Mouse (Mus musculus): ENCODE data around the gene Bcr. TPM values are rescaled to one million over a fixed set of nuclear protein-coding genes. Genes with fewer than 3 reads are reported as not detected.

Bcr gene
- polyA plus RNA-seq, 1 experiment: 15.1 TPM

DNA sequence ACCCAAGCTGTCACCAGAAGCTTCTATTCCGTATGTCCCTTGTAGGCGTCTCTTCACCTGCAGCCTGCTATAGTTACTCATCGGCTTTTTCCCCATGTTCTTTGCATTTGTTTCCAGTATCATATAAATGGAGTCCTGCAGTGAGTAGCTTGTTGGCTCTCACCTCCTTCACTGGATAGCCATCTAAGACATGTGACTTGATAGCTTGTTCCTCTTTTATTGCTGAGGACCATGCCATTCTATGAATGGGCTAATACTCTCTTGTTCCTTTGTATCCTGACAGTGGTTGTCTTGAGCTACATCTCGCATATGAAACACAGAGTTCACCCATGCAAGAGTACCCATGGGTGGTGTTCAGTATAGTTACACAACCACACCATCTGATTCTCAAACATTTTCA lies 28.1 kb downstream of the Bcr start:
- no peak for TF ChIP-seq POLR2A (IDR thresholded peaks at IDR 0.05; ENCODE audit: low read depth, low read length)
- TF ChIP-seq CTCF (IDR thresholded peaks at IDR 0.05; ENCODE audit: borderline replicate concordance, insufficient read depth, low read length): no peak
- no peak overlapping the region for H3K27ac ChIP-seq (ENCODE audit: insufficient read depth, low read length)
- H3K4me1 ChIP-seq (ENCODE audit: control insufficient read depth, insufficient read depth, low read length): peaks cover 8% of the 10 kb centered on the region
- no peak overlapping the region for H3K4me3 ChIP-seq (ENCODE audit: insufficient read depth, low read length)

DNA sequence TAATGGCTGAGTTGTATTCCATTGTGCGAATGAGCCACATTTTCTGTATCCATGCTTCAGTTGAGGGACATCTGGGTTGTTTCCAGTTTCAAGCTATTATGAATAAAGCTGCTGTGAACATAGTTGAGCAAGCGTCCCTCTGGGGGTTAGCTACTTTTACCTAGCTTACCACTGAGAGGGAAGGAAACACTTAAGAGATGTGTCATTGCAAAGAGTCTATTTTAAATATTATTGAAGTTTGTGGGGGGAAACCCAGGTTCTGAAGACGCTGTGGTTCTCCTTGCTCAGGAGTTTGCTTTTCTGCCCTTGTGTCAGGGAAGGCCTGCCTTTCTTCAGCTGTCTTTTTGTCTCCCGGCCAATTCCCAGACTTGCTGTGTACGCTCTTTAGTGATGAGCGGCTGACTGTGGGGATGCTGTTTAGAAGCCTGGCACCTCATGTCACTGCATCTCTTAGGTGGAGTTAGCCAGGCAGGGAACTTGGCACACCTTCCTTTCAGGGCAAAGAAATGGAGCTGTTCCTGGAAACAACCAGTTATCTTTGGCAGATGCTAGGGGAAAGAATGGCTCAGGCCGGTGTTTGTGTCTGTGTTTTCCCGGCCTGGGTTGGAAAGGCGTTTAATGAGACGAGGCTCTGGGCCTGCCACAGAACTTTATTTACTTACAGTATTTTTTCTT lies 31.2 kb downstream of the Bcr start:
- H3K4me3 ChIP-seq (ENCODE audit: insufficient read depth, low read length): no peak overlapping the region
- H3K4me1 ChIP-seq (ENCODE audit: control insufficient read depth, insufficient read depth, low read length): peaks cover 11% of the 10 kb centered on the region
- TF ChIP-seq CTCF (IDR thresholded peaks at IDR 0.05; ENCODE audit: borderline replicate concordance, insufficient read depth, low read length) (no peak), POLR2A (IDR thresholded peaks at IDR 0.05; ENCODE audit: low read depth, low read length) (no peak)
- H3K27ac ChIP-seq (ENCODE audit: insufficient read depth, low read length): peak overlapping the region; percentile 80

GRCm38 (mm10) chr10:75093252-75093987 lies 33.0 kb downstream of the Bcr start:
- no peak overlapping the region for H3K27ac ChIP-seq (ENCODE audit: insufficient read depth, low read length)
- H3K4me3 ChIP-seq (ENCODE audit: insufficient read depth, low read length): no peak overlapping the region
- no peak for TF ChIP-seq CTCF (IDR thresholded peaks at IDR 0.05; ENCODE audit: borderline replicate concordance, insufficient read depth, low read length)
- TF ChIP-seq POLR2A (IDR thresholded peaks at IDR 0.05; ENCODE audit: low read depth, low read length): no peak
- H3K4me1 ChIP-seq (ENCODE audit: control insufficient read depth, insufficient read depth, low read length): peaks cover 11% of the 10 kb centered on the region

DNA sequence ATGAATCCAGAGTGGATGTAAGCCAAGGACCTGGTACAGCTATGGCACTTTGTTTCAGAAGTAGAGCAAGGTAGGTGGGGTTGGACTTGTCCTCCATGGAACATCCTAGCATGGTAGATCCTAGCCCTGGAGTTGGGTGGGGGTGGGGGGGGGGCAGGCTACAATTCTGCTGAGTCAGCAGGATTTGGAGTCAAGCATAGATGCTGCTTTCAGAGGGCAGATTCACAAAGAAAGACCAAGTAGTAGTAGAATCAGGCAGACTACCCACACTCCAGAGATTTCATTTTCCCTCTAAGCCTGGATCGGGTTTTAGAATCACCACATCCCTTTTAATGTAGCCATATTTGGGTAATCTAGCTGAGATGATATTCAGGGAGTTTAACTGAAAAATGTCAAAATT lies 33.9 kb downstream of the Bcr start:
- H3K4me1 ChIP-seq (ENCODE audit: control insufficient read depth, insufficient read depth, low read length): peaks cover 15% of the 10 kb centered on the region
- no peak overlapping the region for H3K4me3 ChIP-seq (ENCODE audit: insufficient read depth, low read length)
- TF ChIP-seq POLR2A (IDR thresholded peaks at IDR 0.05; ENCODE audit: low read depth, low read length): no peak
- no peak for TF ChIP-seq CTCF (IDR thresholded peaks at IDR 0.05; ENCODE audit: borderline replicate concordance, insufficient read depth, low read length)

DNA sequence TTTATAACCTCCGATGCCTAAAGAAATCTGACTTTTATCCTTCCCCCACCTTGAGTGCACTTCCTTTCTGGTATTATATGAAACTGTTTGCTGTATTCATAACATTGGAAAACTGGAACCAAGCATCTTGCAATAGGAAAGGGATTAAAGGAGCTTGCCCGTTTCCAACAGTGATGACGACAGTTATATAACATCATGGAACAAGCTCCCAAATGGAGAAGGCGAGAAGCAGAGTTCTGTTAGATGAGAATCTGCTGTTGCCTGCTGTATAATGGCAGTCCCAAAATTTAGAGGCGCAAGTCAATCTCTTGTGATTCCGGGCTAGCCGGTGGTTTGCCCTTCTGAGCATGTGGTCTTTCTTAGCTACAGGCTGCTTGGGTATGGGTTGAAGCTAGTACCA lies 34.8 kb downstream of the Bcr start:
- Histone ChIP-seq H3K27ac (ENCODE audit: insufficient read depth, low read length) (no peak overlapping the region), H3K4me3 (ENCODE audit: insufficient read depth, low read length) (no peak overlapping the region), H3K4me1 (ENCODE audit: control insufficient read depth, insufficient read depth, low read length) (peaks cover 15% of the 10 kb centered on the region)
- TF ChIP-seq CTCF (IDR thresholded peaks at IDR 0.05; ENCODE audit: borderline replicate concordance, insufficient read depth, low read length) (no peak), POLR2A (IDR thresholded peaks at IDR 0.05; ENCODE audit: low read depth, low read length) (no peak)

More for the DNA sequence above, 33.9 kb downstream of the Bcr start:
- no peak overlapping the region for H3K27ac ChIP-seq (ENCODE audit: insufficient read depth, low read length)

GRCm38 (mm10) chr10:75098446-75099183 lies 38.2 kb downstream of the Bcr start:
- Histone ChIP-seq H3K4me3 (ENCODE audit: insufficient read depth, low read length) (no peak overlapping the region), H3K27ac (ENCODE audit: insufficient read depth, low read length) (no peak overlapping the region), H3K4me1 (ENCODE audit: control insufficient read depth, insufficient read depth, low read length) (peaks cover 6% of the 10 kb centered on the region)
- no peak for TF ChIP-seq CTCF (IDR thresholded peaks at IDR 0.05; ENCODE audit: borderline replicate concordance, insufficient read depth, low read length)
- no peak for TF ChIP-seq POLR2A (IDR thresholded peaks at IDR 0.05; ENCODE audit: low read depth, low read length)

DNA sequence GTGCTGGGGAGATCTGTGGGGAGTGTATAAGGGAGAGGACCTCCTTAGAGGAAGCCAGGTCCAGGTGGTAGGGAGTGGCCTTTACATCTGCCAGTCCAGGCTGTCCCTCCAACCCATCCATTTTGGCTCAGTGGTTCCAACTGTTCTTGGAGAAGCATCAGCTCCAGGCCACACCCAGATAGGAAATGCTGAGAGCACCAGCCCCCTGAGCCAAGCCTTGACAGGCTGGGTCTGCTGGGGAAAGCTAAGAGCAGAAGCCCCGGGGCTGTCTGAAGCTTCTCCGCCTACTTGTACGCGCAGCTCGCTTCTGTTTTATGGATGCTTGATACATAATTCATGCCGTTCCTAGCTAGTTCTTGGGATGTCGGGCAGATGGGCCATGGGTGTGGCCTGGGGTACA lies 39.9 kb downstream of the Bcr start:
- H3K4me3 ChIP-seq (ENCODE audit: insufficient read depth, low read length): no peak overlapping the region
- peaks cover 14% of the 10 kb centered on the region for H3K4me1 ChIP-seq (ENCODE audit: control insufficient read depth, insufficient read depth, low read length)
- no peak for TF ChIP-seq POLR2A (IDR thresholded peaks at IDR 0.05; ENCODE audit: low read depth, low read length)
- no peak for TF ChIP-seq CTCF (IDR thresholded peaks at IDR 0.05; ENCODE audit: borderline replicate concordance, insufficient read depth, low read length)
- H3K27ac ChIP-seq (ENCODE audit: insufficient read depth, low read length): no peak overlapping the region

DNA sequence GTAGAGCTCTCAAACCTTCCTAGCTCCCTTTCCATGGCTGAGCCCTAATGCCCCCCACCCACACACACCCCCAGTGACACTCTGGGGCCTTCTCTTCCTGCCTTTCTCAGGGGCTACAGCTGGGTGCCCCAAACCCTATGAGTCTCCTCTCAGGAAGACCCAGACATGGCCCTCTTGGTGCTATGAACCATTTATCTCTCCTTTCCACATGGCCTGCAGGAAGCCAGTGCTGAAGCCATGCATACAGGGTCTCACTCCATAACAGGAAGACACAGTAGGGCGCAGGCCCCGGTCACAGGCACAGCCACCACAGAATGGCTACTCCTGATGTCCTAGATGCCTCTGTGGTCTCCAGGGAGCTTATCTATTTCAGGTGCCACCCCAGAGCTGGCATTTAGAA lies 43.1 kb downstream of the Bcr start:
- TF ChIP-seq CTCF (IDR thresholded peaks at IDR 0.05; ENCODE audit: borderline replicate concordance, insufficient read depth, low read length) (no peak), POLR2A (IDR thresholded peaks at IDR 0.05; ENCODE audit: low read depth, low read length) (no peak)
- H3K4me3 ChIP-seq (ENCODE audit: insufficient read depth, low read length): no peak overlapping the region
- peaks cover 25% of the 10 kb centered on the region for H3K4me1 ChIP-seq (ENCODE audit: control insufficient read depth, insufficient read depth, low read length)
- peak overlapping the region; percentile 47 for H3K27ac ChIP-seq (ENCODE audit: insufficient read depth, low read length)

- Histone ChIP-seq H3K4me1 (ENCODE audit: control insufficient read depth, insufficient read depth, low read length) (peaks cover 21% of the 10 kb centered on the region), H3K27ac (ENCODE audit: insufficient read depth, low read length) (peak overlapping the region; percentile 88), H3K4me3 (ENCODE audit: insufficient read depth, low read length) (no peak overlapping the region)
- no peak for TF ChIP-seq CTCF (IDR thresholded peaks at IDR 0.05; ENCODE audit: borderline replicate concordance, insufficient read depth, low read length)
- no peak for TF ChIP-seq POLR2A (IDR thresholded peaks at IDR 0.05; ENCODE audit: low read depth, low read length)
Observed at GRCm38 (mm10) chr10:75104191-75105098, 44.1 kb downstream of the Bcr start.
